Mouse (Mus musculus) megakaryocyte, embryonic 14.5 days (primary cell): ENCODE data around the gene Egln2. TPM values are rescaled to one million over a fixed set of nuclear protein-coding genes. Genes with fewer than 3 reads are reported as not detected.

ENCODE experiments used
- H3K27me3 ChIP-seq: replicated peaks from 2 replicates; pipeline ENCODE3; 2012; ENCODE audit warnings: inconsistent platforms
- H3K36me3 ChIP-seq: replicated peaks from 2 replicates; pipeline ENCODE3; 2012; ENCODE audit warnings: low read length, inconsistent platforms, mixed read lengths
- H3K4me1 ChIP-seq: 2 replicates; pipeline ENCODE4 v1.6.1; 2012; ENCODE audit warnings: inconsistent platforms
- H3K4me3 ChIP-seq: replicated peaks from 2 replicates; pipeline ENCODE3; 2012; ENCODE audit warnings: moderate library complexity, mild to moderate bottlenecking, inconsistent platforms
- H3K9me3 ChIP-seq: 2 replicates; pipeline ENCODE4 v1.6.1; 2012; ENCODE audit warnings: inconsistent platforms
- FLI1 ChIP-seq: IDR thresholded peaks from 2 replicates; pipeline ENCODE4 v1.6.1; 2012; ENCODE audit warnings: low read length, inconsistent platforms, mixed read lengths
- GATA1 ChIP-seq: IDR thresholded peaks from 3 replicates; pipeline ENCODE4 v1.6.1; 2012; ENCODE audit warnings: mixed read lengths, low read length, inconsistent platforms, borderline replicate concordance
- polyA plus RNA-seq: library from polyadenylated mRNA; stranded (reverse); fragments of >175 nt; gene quantifications from 2 replicates; pipeline ENCODE4 v1.2.3, GENCODE M21; 2012; ENCODE audit warnings: low replicate concordance; ENCODE audit not compliant: insufficient read depth

Egln2 gene
- polyA plus RNA-seq, 1 experiment = 75.2 TPM

DNA sequence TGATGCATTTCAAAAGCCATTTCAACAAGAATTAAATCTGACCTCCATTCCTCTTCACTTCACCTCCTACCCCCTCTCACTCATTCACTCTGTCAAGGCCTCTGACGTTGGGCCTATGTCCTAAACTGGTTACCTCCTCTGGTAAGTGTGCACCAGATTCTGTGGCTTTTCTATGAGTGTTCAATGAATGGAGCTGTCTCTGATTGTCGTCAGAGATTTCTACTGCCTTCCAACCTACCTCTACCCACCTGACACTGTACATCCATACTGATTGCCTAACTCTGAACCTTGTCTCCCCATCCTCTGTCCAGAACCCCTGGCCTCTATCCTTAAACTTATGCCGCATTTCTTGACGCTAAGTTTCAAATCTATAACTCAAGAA lies 11.3 kb upstream of the Egln2 start:
- H3K27me3 ChIP-seq = no peaks in the 10 kb centered on the region
- H3K9me3 ChIP-seq = no peaks in the 10 kb centered on the region
- H3K36me3 ChIP-seq = peaks cover 32% of the 10 kb centered on the region
- peak overlapping the region; percentile 96 for H3K4me3 ChIP-seq
- TF ChIP-seq GATA1 (no peak), FLI1 (no peak)
- peaks cover 66% of the 10 kb centered on the region for H3K4me1 ChIP-seq

DNA sequence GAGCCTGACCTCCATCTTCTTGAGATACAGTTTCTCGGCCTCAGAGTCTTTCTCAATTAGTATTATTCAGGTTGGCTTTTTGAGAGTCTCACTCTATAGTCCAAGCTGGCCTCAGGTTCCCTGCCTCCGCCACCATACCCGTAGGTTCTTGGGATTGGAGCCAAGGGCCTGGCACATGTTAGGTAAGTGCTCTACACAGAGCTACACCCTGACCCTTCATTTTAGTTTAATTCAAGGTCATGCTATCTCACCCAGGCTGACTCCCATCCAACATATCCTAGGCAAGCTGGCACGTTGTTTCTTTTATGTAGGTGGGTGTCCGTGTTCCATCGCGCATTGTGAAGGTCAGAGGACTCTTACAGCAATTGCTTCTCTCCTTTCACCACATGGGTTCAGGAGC lies 8.3 kb upstream of the Egln2 start:
- H3K9me3 ChIP-seq = no peaks in the 10 kb centered on the region
- no peak overlapping the region for H3K4me3 ChIP-seq
- H3K27me3 ChIP-seq = no peaks in the 10 kb centered on the region
- peaks cover 62% of the 10 kb centered on the region for H3K36me3 ChIP-seq
- H3K4me1 ChIP-seq = peaks cover 73% of the 10 kb centered on the region
- no peak for TF ChIP-seq GATA1
- no peak for TF ChIP-seq FLI1

DNA sequence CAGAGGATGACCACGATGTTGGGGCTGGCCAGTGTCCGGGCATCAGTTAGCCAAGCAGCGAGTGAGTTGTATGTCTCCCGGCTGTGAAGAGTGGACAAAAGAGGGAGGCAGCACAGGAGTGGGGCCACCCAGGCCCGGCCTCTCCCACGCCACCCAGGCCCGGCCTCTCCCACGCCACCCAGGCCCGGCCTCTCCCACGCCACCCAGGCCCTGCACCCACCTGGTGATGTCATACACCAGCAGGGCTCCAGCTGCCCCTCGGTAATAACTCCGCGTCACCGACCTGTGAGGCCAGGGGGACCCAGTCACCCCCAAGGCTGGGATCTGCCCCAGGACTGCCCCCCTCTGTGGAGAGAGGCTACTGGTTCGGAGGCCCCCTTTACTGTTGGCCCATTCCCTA lies 7.9 kb upstream of the Egln2 start:
- TF ChIP-seq FLI1 (no peak), GATA1 (no peak)
- H3K9me3 ChIP-seq = no peaks in the 10 kb centered on the region
- H3K36me3 ChIP-seq = peaks cover 66% of the 10 kb centered on the region
- H3K4me3 ChIP-seq = no peak overlapping the region
- no peaks in the 10 kb centered on the region for H3K27me3 ChIP-seq
- H3K4me1 ChIP-seq = peaks cover 69% of the 10 kb centered on the region

DNA sequence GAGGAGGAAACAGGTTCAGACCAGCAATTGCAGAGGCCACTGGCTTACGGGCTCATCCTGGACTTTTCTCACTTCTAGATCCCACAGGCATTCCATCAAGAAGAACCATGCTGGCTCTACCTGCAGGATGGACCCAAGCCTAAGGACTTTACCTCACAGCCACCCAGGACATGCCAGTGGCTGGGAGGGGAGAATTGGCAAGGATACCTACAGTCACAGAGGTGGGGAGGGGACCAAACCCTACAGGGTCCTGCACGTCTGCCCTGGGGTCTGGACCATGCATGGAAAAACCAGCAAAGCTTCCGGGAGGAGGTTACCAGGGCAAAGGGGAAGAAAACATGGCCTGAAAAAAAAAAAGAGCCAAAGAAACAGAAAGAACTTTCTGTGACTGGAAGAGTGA lies 4.4 kb upstream of the Egln2 start:
- Histone ChIP-seq H3K36me3 (peaks cover 79% of the 10 kb centered on the region), H3K9me3 (no peaks in the 10 kb centered on the region), H3K4me1 (peaks cover 62% of the 10 kb centered on the region), H3K4me3 (no peak overlapping the region), H3K27me3 (no peaks in the 10 kb centered on the region)
- TF ChIP-seq FLI1 = no peak

DNA sequence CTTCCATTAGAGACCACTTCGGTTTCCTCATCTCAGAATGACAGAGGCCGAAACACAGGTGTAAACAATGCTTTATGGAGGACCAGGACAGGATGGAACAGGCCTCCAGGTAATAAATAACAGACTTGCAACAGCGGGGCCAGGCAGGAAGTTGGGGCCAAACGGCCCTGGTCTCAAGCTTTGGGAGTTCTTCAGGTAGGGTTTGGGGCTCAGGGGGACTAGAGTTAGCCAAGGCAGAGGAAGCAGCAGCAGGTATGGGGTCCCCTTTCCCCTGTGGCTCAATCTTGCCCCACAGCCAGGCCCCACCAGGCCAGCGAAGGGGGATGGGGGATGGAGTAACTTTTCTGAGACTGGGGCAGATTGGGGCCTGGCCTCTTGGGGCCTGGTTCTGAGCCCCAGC lies 1.8 kb upstream of the Egln2 start:
- Histone ChIP-seq H3K4me1 (peaks cover 63% of the 10 kb centered on the region), H3K27me3 (no peaks in the 10 kb centered on the region), H3K36me3 (peaks cover 75% of the 10 kb centered on the region), H3K4me3 (no peak overlapping the region), H3K9me3 (no peaks in the 10 kb centered on the region)
- TF ChIP-seq FLI1 = no peak
- no peak for TF ChIP-seq GATA1

DNA sequence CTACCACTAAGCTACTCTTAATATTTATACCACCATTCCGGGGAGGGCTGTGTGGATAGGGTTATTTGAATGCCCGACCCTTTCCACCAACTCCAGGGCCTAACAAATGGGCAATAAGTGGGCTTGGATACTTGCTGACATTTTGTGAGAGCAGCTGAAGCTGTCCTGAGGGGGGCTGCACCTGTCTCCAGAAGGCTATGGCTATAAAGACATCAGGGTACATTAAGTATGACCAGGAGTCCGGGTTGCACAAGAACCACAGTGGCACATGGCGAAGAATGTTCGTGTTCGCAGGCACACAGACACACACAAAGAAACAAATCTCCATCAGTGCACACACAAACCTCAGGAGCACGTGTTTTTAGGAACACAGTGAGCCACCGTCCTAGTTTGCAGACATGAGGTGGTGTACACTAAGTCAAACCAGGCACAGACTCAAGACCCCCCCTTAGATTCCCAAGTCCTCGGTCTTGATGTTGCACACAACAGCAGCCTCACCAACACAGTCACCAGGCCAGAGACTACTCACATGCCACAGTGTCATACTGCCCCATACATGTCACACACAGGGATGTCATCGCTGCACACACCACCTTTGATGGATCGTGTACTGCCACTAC lies 983 bp upstream of the Egln2 start:
- Histone ChIP-seq H3K36me3 (peaks cover 75% of the 10 kb centered on the region), H3K9me3 (no peaks in the 10 kb centered on the region), H3K4me3 (peak overlapping the region; percentile 97), H3K4me1 (peaks cover 65% of the 10 kb centered on the region), H3K27me3 (no peaks in the 10 kb centered on the region)
- TF ChIP-seq GATA1 (no peak), FLI1 (no peak)

- Histone ChIP-seq H3K36me3 (peaks cover 75% of the 10 kb centered on the region), H3K27me3 (no peaks in the 10 kb centered on the region), H3K4me3 (peak overlapping the region; percentile 97), H3K9me3 (no peaks in the 10 kb centered on the region), H3K4me1 (peaks cover 70% of the 10 kb centered on the region)
- TF ChIP-seq FLI1 = no peak
Measured at GRCm38 (mm10) chr7:27166229-27166613, 381 bp downstream of the Egln2 start.

DNA sequence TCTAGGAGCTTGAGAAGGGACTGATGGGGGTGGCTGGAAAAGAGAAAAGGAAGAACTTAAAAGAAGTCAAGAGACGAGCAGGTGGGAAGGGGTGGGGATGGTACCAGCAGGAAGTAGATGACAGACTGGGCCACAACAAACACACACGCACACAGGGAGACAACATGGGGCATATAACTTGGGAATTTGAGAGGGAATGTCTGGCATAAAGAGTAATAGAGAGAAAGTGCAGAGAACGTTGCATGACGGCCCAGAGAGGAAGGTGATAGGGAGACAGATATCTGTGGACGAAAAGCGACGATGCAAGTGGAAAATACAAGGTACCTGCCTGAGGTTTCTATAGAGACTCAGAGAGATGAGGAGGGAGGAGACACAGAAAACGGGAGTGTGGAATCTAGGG lies 906 bp downstream of the Egln2 start:
- Histone ChIP-seq H3K4me1 (peaks cover 72% of the 10 kb centered on the region), H3K36me3 (peaks cover 75% of the 10 kb centered on the region), H3K9me3 (no peaks in the 10 kb centered on the region), H3K4me3 (peak overlapping the region; percentile 97), H3K27me3 (no peaks in the 10 kb centered on the region)
- TF ChIP-seq GATA1 (no peak), FLI1 (no peak)

- no peaks in the 10 kb centered on the region for H3K9me3 ChIP-seq
- H3K4me1 ChIP-seq = peaks cover 75% of the 10 kb centered on the region
- no peak for TF ChIP-seq FLI1
- no peaks in the 10 kb centered on the region for H3K27me3 ChIP-seq
- H3K4me3 ChIP-seq = peak overlapping the region; percentile 97
- peaks cover 75% of the 10 kb centered on the region for H3K36me3 ChIP-seq
Measured at GRCm38 (mm10) chr7:27165007-27165655, 1.5 kb downstream of the Egln2 start.

DNA sequence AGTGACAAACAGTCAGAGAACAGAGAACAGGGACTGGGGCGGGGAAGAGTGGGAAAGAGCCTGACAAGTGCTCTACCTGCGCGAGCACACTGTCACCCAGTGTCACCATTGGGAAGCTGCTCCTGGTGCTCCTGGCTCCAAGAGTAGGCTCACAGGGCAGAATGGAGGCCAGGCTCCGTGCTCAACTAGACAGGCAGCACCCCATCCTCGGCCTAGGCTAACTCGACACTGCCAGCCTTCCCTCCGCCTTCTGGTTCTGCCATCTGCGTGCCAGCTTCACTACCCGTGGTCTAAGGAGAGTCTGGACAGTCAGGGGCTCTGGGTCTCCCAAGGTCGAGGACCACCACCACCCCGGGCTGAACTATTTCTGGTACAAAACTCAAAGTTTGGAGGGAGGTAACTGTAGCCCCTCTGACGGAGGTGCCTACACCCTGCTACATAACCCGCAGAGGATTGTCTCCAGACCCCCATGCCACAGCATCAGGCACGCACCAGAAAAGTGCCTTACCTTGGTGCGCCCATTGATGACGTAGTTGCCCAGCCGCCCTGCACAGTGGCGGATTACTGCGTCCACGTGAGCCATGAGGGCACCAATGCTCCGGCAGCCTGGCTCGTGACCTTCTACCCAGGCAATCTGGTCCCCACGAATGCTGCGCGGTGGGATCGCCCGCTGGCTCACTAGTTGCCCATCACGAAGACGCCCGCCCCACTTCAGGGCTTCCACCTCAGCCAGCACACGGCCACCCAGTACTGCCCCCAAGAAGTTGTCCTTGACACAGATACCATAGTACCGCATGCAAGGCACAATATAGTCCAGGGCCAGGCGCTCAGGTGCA lies 2.3 kb downstream of the Egln2 start:
- Histone ChIP-seq H3K27me3 (no peaks in the 10 kb centered on the region), H3K36me3 (peaks cover 75% of the 10 kb centered on the region), H3K4me3 (peak overlapping the region; percentile 97), H3K4me1 (peaks cover 83% of the 10 kb centered on the region), H3K9me3 (no peaks in the 10 kb centered on the region)
- TF ChIP-seq GATA1 (no peak), FLI1 (no peak)
